Mouse (Mus musculus) liver, embryonic 14.5 days (tissue): ENCODE data around the gene Cst6. TPM values are rescaled to one million over a fixed set of nuclear protein-coding genes. Genes with fewer than 3 reads are reported as not detected.
A peak's percentile ranks its signal among the peaks of the same experiment; 100 is the strongest.

Experiments
- ATAC-seq: fragments of 200-750 bp; cut with Nextera tagmentation; 2 replicates; pipeline ENCODE4 v1.8.0; 2017; ENCODE audit warnings: moderate number of reproducible peaks, mild to moderate bottlenecking, moderate library complexity; ENCODE audit not compliant: insufficient read depth
- DNase-seq, 3 experiments: peaks; one replicate each; pipeline ENCODE4 v3.0.0-alpha.2; 2012 to 2013; ENCODE audit warnings: low read depth in 3 of 3, low spot score in 3 of 3
- H3K27ac ChIP-seq: fragments of 300-500 bp; sonication (generic); 2 replicates; pipeline ENCODE4 v1.5.1; 2014; ENCODE audit warnings: moderate library complexity, mild to moderate bottlenecking, control low read depth, inconsistent platforms
- H3K27me3 ChIP-seq: fragments of 300-500 bp; sonication (generic); 2 replicates; pipeline ENCODE4 v1.6.1; 2014; ENCODE audit warnings: mild to moderate bottlenecking, low read length, moderate library complexity; ENCODE audit not compliant: control insufficient read depth, insufficient read depth
- H3K36me3 ChIP-seq: fragments of 300-500 bp; sonication (generic); replicated peaks from 2 replicates; pipeline ENCODE4 v1.6.1; 2014; ENCODE audit warnings: low read depth; ENCODE audit not compliant: control insufficient read depth, insufficient read depth
- H3K4me1 ChIP-seq, 2 experiments: fragments of 200-500 bp in 1 of 2; fragments of 300-500 bp in 1 of 2; sonication (generic) in 1 of 2; replicated peaks; 2 replicates each; pipeline ENCODE4 v1.6.1; 2012 to 2014; ENCODE audit warnings: antibody characterized with exemption in 1 of 2, inconsistent platforms in 1 of 2, low read length in 1 of 2; ENCODE audit not compliant: control insufficient read depth in 2 of 2, insufficient read depth in 2 of 2
- H3K4me2 ChIP-seq: fragments of 300-500 bp; sonication (generic); 2 replicates; pipeline ENCODE4 v1.6.1; 2014; ENCODE audit warnings: low read depth, mild to moderate bottlenecking, control low read depth, moderate library complexity
- H3K4me3 ChIP-seq, 2 experiments: fragments of 200-500 bp in 1 of 2; fragments of 300-500 bp in 1 of 2; sonication (generic) in 1 of 2; 2 replicates each; pipeline ENCODE4 v1.5.1; 2012 to 2014; ENCODE audit warnings: low read depth in 2 of 2, low read length in 2 of 2, mild to moderate bottlenecking in 2 of 2, control low read depth in 1 of 2, inconsistent platforms in 1 of 2, moderate library complexity in 1 of 2; ENCODE audit not compliant: insufficient read depth in 1 of 2
- H3K9ac ChIP-seq: fragments of 300-500 bp; sonication (generic); replicated peaks from 2 replicates; pipeline ENCODE4 v1.6.1; 2014; ENCODE audit warnings: mild to moderate bottlenecking, control low read depth, moderate library complexity
- H3K9me3 ChIP-seq: fragments of 300-500 bp; sonication (generic); 2 replicates; pipeline ENCODE4 v1.6.1; 2016; ENCODE audit warnings: low read length, mixed read lengths; ENCODE audit not compliant: control insufficient read depth
- CTCF ChIP-seq: IDR thresholded peaks from 2 replicates; pipeline ENCODE4 v1.5.1; 2016; ENCODE audit warnings: antibody characterized with exemption, low read depth, control low read depth
- EP300 ChIP-seq: IDR thresholded peaks from 2 replicates; pipeline ENCODE4 v1.6.1; 2016; ENCODE audit warnings: antibody characterized with exemption, low read depth
- WGBS: fragments of 180-500 bp; shearing (Covaris S2); extraction: QIAGEN DNeasy Blood & Tissue Kit; methylation state at CpG from one replicate; pipeline ENCODE4 v1.1.7; 2014; ENCODE audit not compliant: insufficient replicate concordance; 5-methylcytosine and 5-hydroxymethylcytosine counted together
- polyA plus RNA-seq, 2 experiments: library from polyadenylated mRNA; depleted of rRNA in 1 of 2; stranded (reverse) in 1 of 2; unstranded in 1 of 2; fragments of >200 nt; fragmentation: Nextera tagmentation in 1 of 2; extraction: Ambion mirVana in 1 of 2; gene quantifications; 2 replicates each; pipeline versions ENCODE4 v1.2.1 to v1.2.3; 2012 to 2014

Gene Cst6
- polyA plus RNA-seq, 2 experiments, result 0.06 TPM; not detected in 1

DNA sequence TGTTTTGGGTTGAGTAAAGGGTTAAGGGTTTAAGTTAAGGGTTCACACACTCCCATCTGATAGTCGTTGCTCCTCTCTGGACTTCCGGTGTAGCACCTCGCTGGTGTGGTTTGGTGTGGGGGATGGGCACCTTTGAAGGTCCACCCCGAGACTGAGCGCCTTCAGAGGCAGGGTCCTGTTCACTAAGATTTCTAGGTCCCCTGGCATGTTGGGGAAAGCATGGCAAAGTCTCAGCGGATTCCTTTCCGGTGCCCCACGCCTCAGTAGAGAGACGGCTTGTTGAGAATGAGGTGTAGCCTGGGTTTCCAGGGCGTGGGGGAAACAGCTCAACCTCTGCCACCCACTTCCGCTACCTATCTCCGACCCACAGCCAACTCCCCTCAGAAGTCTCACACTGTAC lies 40.3 kb upstream of the Cst6 start:
- peak overlapping the region; percentile 99 for H3K4me2 ChIP-seq
- DNase-seq (peak; percentile 49 to 58 (median 55)), ATAC-seq (peak; percentile 49; the same call in 1 of the 2 replicates)
- peak overlapping the region; percentile 92 for H3K27ac ChIP-seq
- H3K27me3 ChIP-seq, result no peaks in the 10 kb centered on the region
- WGBS, result under 1% methylated on average over 12 of the region's 12 CpGs
- peak overlapping the region; percentile 80 to 92 for H3K4me3 ChIP-seq
- peaks cover 23 to 25% of the 10 kb centered on the region in 2 experiments for H3K4me1 ChIP-seq
- TF ChIP-seq EP300 (no peak; the same call in 1 of the 2 replicates), CTCF (no peak)
- no peaks in the 10 kb centered on the region; the same call in 1 of the 2 replicates for H3K36me3 ChIP-seq
- peak overlapping the region; percentile 91 for H3K9ac ChIP-seq
- H3K9me3 ChIP-seq, result no peaks in the 10 kb centered on the region

DNA sequence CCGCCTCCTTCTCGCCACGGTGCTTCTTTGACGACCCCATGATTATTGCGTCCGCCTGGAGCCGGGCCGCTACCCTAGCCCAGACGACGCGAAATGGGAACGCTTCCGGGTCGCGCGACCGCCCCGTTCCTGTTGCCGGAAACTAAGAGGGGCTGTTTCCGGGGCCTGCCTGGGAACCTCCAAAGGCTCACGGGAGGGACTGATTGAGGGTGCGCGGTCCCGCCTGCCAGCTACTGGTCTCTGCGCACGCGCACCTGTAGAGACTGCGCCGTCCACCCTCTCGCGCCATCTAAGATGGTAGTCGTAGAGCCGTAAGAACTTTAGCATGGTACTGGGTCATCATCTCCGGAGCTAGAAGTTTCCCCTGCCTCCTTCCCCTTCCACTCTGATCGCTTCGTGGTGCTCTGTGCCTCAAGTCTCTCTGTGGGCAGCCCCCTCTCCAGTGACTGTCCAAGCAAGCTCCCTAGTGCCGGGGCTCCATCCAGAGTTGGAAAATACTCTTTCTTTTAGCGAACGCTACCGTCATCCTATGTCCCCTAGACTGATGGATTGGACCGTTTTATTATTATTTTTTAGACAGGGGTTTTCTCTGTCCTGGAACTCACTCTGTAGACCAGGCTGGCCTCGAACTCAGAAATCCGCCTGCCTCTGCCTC lies 39.3 kb upstream of the Cst6 start, which contains the start of gene Sart1:
Sart1 (minus strand) TSS at position 116 of the 655 bp plus-strand sequence.
- peak within 1 kb of the TSS; percentile 80 to 92 for H3K4me3 ChIP-seq
- DNase-seq (peak; percentile 91 to 93 (median 92)), ATAC-seq (peak; percentile 92)
- no peaks in the 10 kb centered on the region for H3K27me3 ChIP-seq
- 1% methylated on average over 43 of the region's 43 CpGs for whole genome bisulfite sequencing
- peak within 1 kb of the TSS; percentile 92 for H3K27ac ChIP-seq
- peak within 1 kb of the TSS; percentile 99 for H3K4me2 ChIP-seq
- H3K9me3 ChIP-seq, result no peaks in the 10 kb centered on the region
- H3K4me1 ChIP-seq, result peaks cover 23 to 25% of the 10 kb centered on the region in 2 experiments
- peak within 1 kb of the TSS; percentile 91 for H3K9ac ChIP-seq
- TF ChIP-seq CTCF (no peak), EP300 (no peak)
- H3K36me3 ChIP-seq, result peaks cover 8% of the 10 kb centered on the region

DNA sequence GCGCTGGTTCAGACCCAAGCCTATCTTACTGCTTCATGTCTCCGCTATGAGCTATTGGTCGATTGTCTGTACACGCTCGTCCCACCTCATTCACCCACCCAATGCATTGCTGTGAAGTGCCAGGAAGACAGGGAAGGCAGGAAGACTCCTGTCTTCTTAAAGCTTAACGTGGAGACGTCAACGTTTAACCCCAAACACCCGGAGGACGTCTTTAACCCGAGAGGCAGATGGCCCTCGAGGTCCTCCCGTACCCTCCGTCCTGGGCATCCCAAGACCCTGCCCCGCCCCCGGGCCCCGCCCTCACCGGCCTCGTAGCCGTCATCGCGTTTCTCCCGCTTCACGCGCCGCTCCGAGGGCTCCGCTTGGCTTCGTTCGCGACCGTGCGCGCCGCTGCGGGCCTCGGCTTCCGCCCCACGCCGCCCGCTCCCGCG lies 38.7 kb upstream of the Cst6 start:
- ATAC-seq (peak; percentile 44; the same call in 1 of the 2 replicates), DNase-seq (no peak)
- H3K4me2 ChIP-seq, result peak overlapping the region; percentile 78
- peaks cover 23 to 25% of the 10 kb centered on the region in 2 experiments for H3K4me1 ChIP-seq
- no peaks in the 10 kb centered on the region for H3K9me3 ChIP-seq
- H3K4me3 ChIP-seq, result peak overlapping the region; percentile 80 to 92
- under 1% methylated on average over 42 of the region's 43 CpGs for WGBS
- no peak for TF ChIP-seq CTCF
- no peak for TF ChIP-seq EP300
- peaks cover 15% of the 10 kb centered on the region for H3K36me3 ChIP-seq
- peak overlapping the region; percentile 31; the same call in 1 of the 2 replicates for H3K27ac ChIP-seq
- peak overlapping the region; percentile 79 for H3K9ac ChIP-seq
- H3K27me3 ChIP-seq, result no peaks in the 10 kb centered on the region

GRCm38 (mm10) chr19:5384715-5385114 lies 35.3 kb upstream of the Cst6 start:
- WGBS, result 78% methylated on average over 8 of the region's 8 CpGs
- H3K9me3 ChIP-seq, result no peaks in the 10 kb centered on the region
- ATAC-seq (no peak), DNase-seq (no peak)
- peaks cover 16 to 18% of the 10 kb centered on the region in 2 experiments for H3K4me1 ChIP-seq
- no peak overlapping the region for H3K9ac ChIP-seq
- H3K4me2 ChIP-seq, result no peak overlapping the region
- no peak overlapping the region for H3K27ac ChIP-seq
- TF ChIP-seq CTCF (no peak), EP300 (no peak)
- H3K36me3 ChIP-seq, result peaks cover 45% of the 10 kb centered on the region
- H3K4me3 ChIP-seq, result no peak overlapping the region
- no peaks in the 10 kb centered on the region for H3K27me3 ChIP-seq

GRCm38 (mm10) chr19:5383326-5383725 lies 34.0 kb upstream of the Cst6 start:
- no peak for ATAC-seq
- 89% methylated on average over 12 of the region's 12 CpGs for WGBS
- Histone ChIP-seq H3K4me1 (peaks cover 11% of the 10 kb centered on the region in 2 experiments), H3K27ac (no peak overlapping the region), H3K9ac (no peak overlapping the region), H3K27me3 (no peaks in the 10 kb centered on the region), H3K4me3 (no peak overlapping the region), H3K4me2 (no peak overlapping the region), H3K9me3 (no peaks in the 10 kb centered on the region), H3K36me3 (peaks cover 56% of the 10 kb centered on the region)
- no peak for TF ChIP-seq EP300
- no peak for TF ChIP-seq CTCF
- DNase-seq, result no peak
